Mouse (Mus musculus) CH12.LX (cell line): ENCODE measurements around the gene Gm10447. TPM values are rescaled to one million over a fixed set of nuclear protein-coding genes. Genes with fewer than 3 reads are reported as not detected.

Experiments
- DNase-seq: peaks from one replicate; pipeline ENCODE4 v3.0.0-alpha.2; 2013; ENCODE audit errors: extremely low read depth
- H3K27ac ChIP-seq: 2 replicates; pipeline ENCODE4 v1.5.1; 2012; ENCODE audit warnings: low read depth, mild to moderate bottlenecking, control low read depth, moderate library complexity; ENCODE audit not compliant: insufficient read depth
- H3K27me3 ChIP-seq: replicated peaks from 2 replicates; pipeline ENCODE3; 2012; ENCODE audit warnings: inconsistent platforms
- H3K36me3 ChIP-seq, 2 experiments: replicated peaks in 1 of 2; 2 replicates each; pipeline versions ENCODE3 to v1.6.1; 2012; ENCODE audit warnings: inconsistent platforms in 1 of 2, low read length in 1 of 2, mild to moderate bottlenecking in 1 of 2, mixed read lengths in 1 of 2, moderate library complexity in 1 of 2; ENCODE audit not compliant: control insufficient read depth in 1 of 2, insufficient read depth in 1 of 2
- H3K4me1 ChIP-seq, 2 experiments: 2 replicates each; pipeline ENCODE4 v1.6.1; 2012; ENCODE audit warnings: inconsistent platforms in 1 of 2, moderate library complexity in 1 of 2; ENCODE audit not compliant: insufficient read depth in 2 of 2, control insufficient read depth in 1 of 2
- H3K4me2 ChIP-seq: 2 replicates; pipeline ENCODE4 v1.6.1; 2012; ENCODE audit warnings: low read depth, mild to moderate bottlenecking, control low read depth; ENCODE audit not compliant: poor library complexity, insufficient read depth, severe bottlenecking
- H3K4me3 ChIP-seq, 3 experiments: fragments of 150-350 bp in 1 of 3; sonication (generic) in 1 of 3; replicated peaks in 1 of 3; 2 replicates each; pipeline versions ENCODE3 to v1.5.1; 2011 to 2012; ENCODE audit warnings: low read depth in 2 of 3, low read length in 2 of 3, mild to moderate bottlenecking in 2 of 3, moderate library complexity in 2 of 3, control low read depth in 1 of 3, improper control_type of control experiment in 1 of 3, inconsistent platforms in 1 of 3, mixed read lengths in 1 of 3; ENCODE audit not compliant: poor library complexity in 1 of 3
- H3K79me2 ChIP-seq: replicated peaks from 2 replicates; pipeline ENCODE4 v1.6.1; 2012; ENCODE audit warnings: mild to moderate bottlenecking, moderate library complexity; ENCODE audit not compliant: control insufficient read depth, poor library complexity, insufficient read depth, severe bottlenecking; ENCODE audit errors: extremely low read depth
- H3K9ac ChIP-seq: 2 replicates; pipeline ENCODE4 v1.6.1; 2012; ENCODE audit warnings: low read depth, mild to moderate bottlenecking, control low read depth, moderate library complexity; ENCODE audit not compliant: insufficient read depth
- H3K9me3 ChIP-seq: replicated peaks from 2 replicates; pipeline ENCODE3; 2012; ENCODE audit warnings: low read length, inconsistent platforms, mixed read lengths
- BHLHE40 ChIP-seq: IDR thresholded peaks from 2 replicates; pipeline ENCODE4 v1.6.1; 2011; ENCODE audit warnings: mild to moderate bottlenecking, low read depth, low read length, improper control_type of control experiment
- CHD2 ChIP-seq: IDR thresholded peaks from 2 replicates; pipeline ENCODE4 v1.6.1; 2011; ENCODE audit warnings: low read length, improper control_type of control experiment
- CTCF ChIP-seq, 2 experiments: IDR thresholded peaks in 1 of 2; conservative IDR thresholded peaks in 1 of 2; 2 replicates each; pipeline ENCODE4 v1.5.1; 2011 to 2012; ENCODE audit warnings: low read depth in 2 of 2, low read length in 2 of 2, improper control_type of control experiment in 1 of 2, inconsistent platforms in 1 of 2, mild to moderate bottlenecking in 1 of 2, moderate library complexity in 1 of 2
- E2F4 ChIP-seq: IDR thresholded peaks from 2 replicates; pipeline ENCODE4 v1.6.1; 2011; ENCODE audit warnings: low read depth, low read length, improper control_type of control experiment; ENCODE audit not compliant: insufficient replicate concordance
- IRF4 ChIP-seq: IDR thresholded peaks from 2 replicates; pipeline ENCODE4 v1.6.1; 2014; ENCODE audit warnings: low read depth, mild to moderate bottlenecking, inconsistent platforms, low read length, improper control_type of control experiment
- JUN ChIP-seq: IDR thresholded peaks from 2 replicates; pipeline ENCODE4 v1.6.1; 2011; ENCODE audit warnings: low read depth, mild to moderate bottlenecking, low read length, improper control_type of control experiment, moderate library complexity; ENCODE audit not compliant: insufficient read depth
- JUND ChIP-seq: conservative IDR thresholded peaks from 2 replicates; pipeline ENCODE4 v1.6.1; 2011; ENCODE audit warnings: low read depth, low read length, improper control_type of control experiment
- MAFK ChIP-seq: IDR thresholded peaks from 2 replicates; pipeline ENCODE4 v1.6.1; 2011; ENCODE audit warnings: low read length, improper control_type of control experiment; ENCODE audit not compliant: insufficient replicate concordance
- MEF2A ChIP-seq: IDR thresholded peaks from 2 replicates; pipeline ENCODE4 v1.6.1; 2014; ENCODE audit warnings: low read depth, mild to moderate bottlenecking, inconsistent platforms, low read length, improper control_type of control experiment, borderline replicate concordance
- MYC ChIP-seq: IDR thresholded peaks from 2 replicates; pipeline ENCODE4 v1.6.1; 2011; ENCODE audit warnings: low read depth, mild to moderate bottlenecking, improper control_type of control experiment, low read length
- NELFE ChIP-seq: IDR thresholded peaks from 2 replicates; pipeline ENCODE4 v1.6.1; 2011; ENCODE audit warnings: low read depth, low read length, improper control_type of control experiment
- RCOR1 ChIP-seq: conservative IDR thresholded peaks from 2 replicates; pipeline ENCODE4 v1.6.1; 2012; ENCODE audit warnings: low read depth, mild to moderate bottlenecking, inconsistent platforms, low read length, improper control_type of control experiment
- SMC3 ChIP-seq: IDR thresholded peaks from 2 replicates; pipeline ENCODE4 v1.6.1; 2011; ENCODE audit warnings: low read depth, low read length, improper control_type of control experiment
- TBP ChIP-seq: conservative IDR thresholded peaks from 2 replicates; pipeline ENCODE4 v1.6.1; 2011; ENCODE audit warnings: low read depth, low read length, improper control_type of control experiment
- TCF12 ChIP-seq: IDR thresholded peaks from 2 replicates; pipeline ENCODE4 v1.6.1; 2014; ENCODE audit warnings: low read depth, mild to moderate bottlenecking, inconsistent platforms, low read length, improper control_type of control experiment
- ZKSCAN1 ChIP-seq: IDR thresholded peaks from 2 replicates; pipeline ENCODE4 v1.6.1; 2012; ENCODE audit warnings: low read depth, inconsistent platforms, low read length, improper control_type of control experiment, borderline replicate concordance
- dilution Hi-C: fragments of 300-500 bp; cut with MboI; formaldehyde crosslinking; loops from 2 replicates; pipeline ENCODE4 v1.14.3; 2020; ENCODE audit warnings: low sequenced_read_pairs; ENCODE audit not compliant: extremely low pct_unique_long_range_greater_than_20kb, extremely low pct_ligation_motif_present
- in situ Hi-C: fragments of 300-500 bp; cut with MboI; formaldehyde crosslinking; loops from 3 replicates; pipeline ENCODE4 v1.14.3; 2019; ENCODE audit warnings: low sequenced_read_pairs, low pct_ligation_motif_present, low pct_unique_long_range_greater_than_20kb, mixed read lengths
- polyA plus RNA-seq: library from polyadenylated mRNA; unstranded; fragments of >175 nt; gene quantifications from 2 replicates; pipeline ENCODE4 v1.2.1, GENCODE M21; 2012; ENCODE audit warnings: low read depth; ENCODE audit not compliant: insufficient read length
- total RNA-seq, 2 experiments: library from RNA; depleted of rRNA; stranded (reverse); fragments of 300-350 nt in 1 of 2; fragments of >200 nt in 1 of 2; gene quantifications; 2 replicates each; pipeline ENCODE4 v1.2.3; 2012 to 2014

Gm10447 gene
- total and polyA plus RNA-seq, 3 experiments = not detected

DNA sequence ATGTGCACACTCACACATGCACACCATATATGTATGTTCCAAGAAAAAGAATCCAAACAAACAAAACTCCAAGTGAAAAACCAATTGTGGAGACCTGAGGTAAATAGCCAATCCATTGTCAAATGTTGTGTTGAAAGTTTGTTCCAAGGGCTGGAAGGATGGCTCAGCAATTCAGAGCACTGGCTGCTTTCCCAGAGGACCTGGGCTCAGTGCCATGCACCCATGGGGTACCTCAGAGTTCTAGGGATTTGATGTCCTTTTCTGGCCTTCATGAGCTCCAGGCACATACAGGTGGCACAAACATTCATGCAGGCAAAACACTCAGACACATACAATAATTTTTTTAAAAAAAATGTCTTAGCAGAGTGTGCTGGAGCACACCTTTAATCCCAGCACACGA is 8.4 kb downstream of the Gm10447 start:
- H3K4me1 ChIP-seq = 0 out of 4 replicates have a peak, but pooled peaks cover 0 to 2% of the 10 kb centered on the region in 2 experiments
- H3K9me3 ChIP-seq = no peaks in the 10 kb centered on the region
- DNase-seq = no peak
- dilution Hi-C loops = no loop called here
- H3K79me2 ChIP-seq = no peaks in the 10 kb centered on the region
- TF ChIP-seq IRF4 (no peak), MAFK (no peak)
- H3K27me3 ChIP-seq = peaks cover 1% of the 10 kb centered on the region
- H3K36me3 ChIP-seq = no peaks in the 10 kb centered on the region
- no peak overlapping the region for H3K4me2 ChIP-seq
- no peak overlapping the region for H3K9ac ChIP-seq
- no peak overlapping the region for H3K4me3 ChIP-seq
- in situ Hi-C loops = no loop called here
- H3K27ac ChIP-seq = no peak overlapping the region

DNA sequence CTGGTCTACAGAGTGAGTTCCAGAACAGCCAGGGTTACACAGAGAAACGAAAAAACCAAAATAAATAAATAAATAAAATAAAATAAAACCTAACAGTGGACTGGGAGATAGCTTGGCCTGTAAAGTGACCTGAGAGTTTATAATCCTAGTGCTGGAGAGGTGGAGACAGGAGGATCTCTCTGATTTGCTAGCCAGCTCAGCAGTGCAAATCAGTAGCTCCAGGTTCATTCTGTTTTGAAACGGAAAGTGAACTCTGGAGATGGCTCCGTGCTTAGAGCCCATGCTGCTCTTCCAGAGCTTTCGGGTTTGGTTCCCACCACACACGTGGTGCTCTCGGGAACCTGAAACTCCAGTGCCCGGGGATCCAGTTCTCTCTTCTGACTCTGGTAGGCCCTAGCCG is 8.9 kb downstream of the Gm10447 start:
- dilution Hi-C loops = no loop called here
- no peaks in the 10 kb centered on the region for H3K36me3 ChIP-seq
- in situ Hi-C loops = no loop called here
- peaks cover 1% of the 10 kb centered on the region for H3K27me3 ChIP-seq
- no peak overlapping the region for H3K4me2 ChIP-seq
- DNase-seq = no peak
- no peak overlapping the region for H3K27ac ChIP-seq
- H3K9me3 ChIP-seq = no peaks in the 10 kb centered on the region
- H3K9ac ChIP-seq = no peak overlapping the region
- TF ChIP-seq BHLHE40 = no peak
- no peak for TF ChIP-seq MYC
- no peak for TF ChIP-seq RCOR1
- no peak for TF ChIP-seq MAFK
- no peak for TF ChIP-seq SMC3
- TF ChIP-seq MEF2A = no peak
- TF ChIP-seq JUND = no peak
- no peak for TF ChIP-seq ZKSCAN1
- no peak for TF ChIP-seq CHD2
- no peak overlapping the region for H3K4me3 ChIP-seq
- H3K79me2 ChIP-seq = no peaks in the 10 kb centered on the region
- 0 out of 4 replicates have a peak, but pooled peaks cover 0 to 2% of the 10 kb centered on the region in 2 experiments for H3K4me1 ChIP-seq

DNA sequence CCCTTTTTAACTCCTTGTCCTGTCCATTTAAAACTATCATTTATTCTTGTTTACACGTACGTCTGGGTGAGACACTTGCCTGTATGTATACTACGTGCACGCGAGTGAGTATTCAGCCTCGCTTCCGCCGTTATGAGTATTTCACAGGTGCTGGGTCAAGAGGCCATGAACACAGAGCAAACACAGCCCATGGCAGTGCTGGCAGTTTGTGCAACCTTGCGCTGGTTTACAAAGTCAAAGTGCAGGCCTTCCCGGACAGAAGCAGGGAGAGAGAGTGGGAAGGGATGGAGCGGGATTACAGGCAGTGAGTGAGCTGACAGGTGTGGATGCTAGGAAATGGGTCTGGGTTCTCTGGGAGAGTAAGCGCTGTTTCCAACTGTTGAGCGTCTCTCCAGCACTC is 10.7 kb downstream of the Gm10447 start:
- Histone ChIP-seq H3K9ac (no peak overlapping the region), H3K9me3 (no peaks in the 10 kb centered on the region), H3K4me2 (no peak overlapping the region)
- dilution Hi-C loops = no loop called here
- in situ Hi-C loops = no loop called here
- TF ChIP-seq TCF12 (no peak), E2F4 (no peak), CTCF (conservative IDR thresholded peaks at IDR 0.05 in 1 of 2, IDR thresholded peaks at IDR 0.05 in 1 of 2; ENCODE audit: low read depth in 2 of 2, low read length in 2 of 2) (no peak), CHD2 (no peak), JUND (no peak), TBP (no peak), BHLHE40 (no peak), NELFE (no peak), JUN (no peak), IRF4 (no peak)
- TF ChIP-seq, all 38 proteins: peak for 0
- Histone ChIP-seq H3K79me2 (no peaks in the 10 kb centered on the region), H3K36me3 (no peaks in the 10 kb centered on the region), H3K27ac (no peak overlapping the region), H3K27me3 (no peaks in the 10 kb centered on the region), H3K4me1 (0 out of 4 replicates have a peak, but pooled peaks cover 0 to 2% of the 10 kb centered on the region in 2 experiments), H3K4me3 (no peak overlapping the region)
- DNase-seq = no peak
